Mouse (Mus musculus) lung, postnatal 0 days (tissue): ENCODE data around the gene Scd4.

ENCODE experiments used
- CTCF ChIP-seq: IDR thresholded peaks from 2 replicates; pipeline ENCODE4 v1.5.1; 2016; ENCODE audit warnings: antibody characterized with exemption, mild to moderate bottlenecking
- EP300 ChIP-seq: IDR thresholded peaks from 2 replicates; pipeline ENCODE4 v1.6.1; 2016; ENCODE audit warnings: antibody characterized with exemption, mild to moderate bottlenecking, control low read depth

DNA sequence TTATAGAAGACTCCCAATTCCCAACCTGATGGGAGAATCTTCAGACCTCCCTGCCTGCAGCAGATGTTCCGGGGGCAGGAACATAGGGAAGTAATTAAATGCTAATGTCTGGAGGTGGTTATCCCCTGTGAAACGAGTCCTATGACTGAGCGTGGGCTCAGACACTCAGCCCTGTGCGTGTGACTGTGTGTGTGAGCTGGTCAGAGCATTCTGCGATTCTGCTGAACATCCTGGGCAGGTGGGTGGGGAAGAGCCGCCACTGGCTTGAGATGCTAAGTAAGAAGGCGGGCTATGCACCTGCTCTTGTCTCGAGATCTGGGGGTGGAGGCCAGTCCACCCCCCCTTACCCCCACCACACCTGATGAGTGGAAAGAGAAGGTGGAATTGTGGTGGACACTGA, 566 bp upstream of the Scd4 start:
- TF ChIP-seq CTCF (no peak), EP300 (no peak)
